Mouse (Mus musculus) kidney, adult 2 months (tissue): ENCODE measurements at regions not wholly inside any gene's neighbourhood (a gene's known extent, or its start where the extent isn't known, plus 50 kb on each side); places are given as distances from the start of the nearest gene placed in this dataset.
A peak's percentile ranks its signal among the peaks of the same experiment; 100 is the strongest.

Experiments used
- DNase-seq: peaks from one replicate; pipeline ENCODE4 v3.0.0; 2021
- H3K27ac ChIP-seq: fragments of 200-500 bp; 2 replicates; pipeline ENCODE4 v1.5.1; 2012; ENCODE audit warnings: low read depth, low read length, control low read depth, inconsistent platforms; ENCODE audit not compliant: insufficient read depth
- H3K27me3 ChIP-seq: fragments of 200-500 bp; replicated peaks from 2 replicates; pipeline ENCODE4 v1.6.1; 2012; ENCODE audit warnings: mild to moderate bottlenecking, moderate library complexity, low read length, inconsistent platforms; ENCODE audit not compliant: control insufficient read depth, insufficient read depth
- H3K36me3 ChIP-seq: fragments of 200-500 bp; 2 replicates; pipeline ENCODE4 v1.6.1; 2012; ENCODE audit warnings: mild to moderate bottlenecking, moderate library complexity, low read length, inconsistent platforms; ENCODE audit not compliant: control insufficient read depth, insufficient read depth
- H3K4me1 ChIP-seq: fragments of 200-500 bp; 2 replicates; pipeline ENCODE4 v1.6.1; 2011; ENCODE audit warnings: low read length; ENCODE audit not compliant: control insufficient read depth, insufficient read depth
- H3K4me3 ChIP-seq: fragments of 200-500 bp; 2 replicates; pipeline ENCODE4 v1.5.1; 2011; ENCODE audit warnings: mild to moderate bottlenecking, low read depth, low read length, control low read depth; ENCODE audit not compliant: insufficient read depth
- CTCF ChIP-seq: fragments of 200-500 bp; conservative IDR thresholded peaks from 2 replicates; pipeline ENCODE4 v1.5.1; 2011; ENCODE audit warnings: low read depth, mild to moderate bottlenecking, control low read depth, low read length, moderate library complexity, mixed read lengths; ENCODE audit not compliant: insufficient read depth, insufficient read length
- POLR2A ChIP-seq: fragments of 200-500 bp; IDR thresholded peaks from one replicate; pipeline ENCODE4 v1.6.1; 2011; ENCODE audit warnings: low read depth, low read length, control low read depth
- WGBS: fragments of 180-500 bp; shearing (Covaris S2); methylation state at CpG from one replicate; pipeline ENCODE4 v1.1.7; 2018; 5-methylcytosine and 5-hydroxymethylcytosine counted together

- DNase-seq, result no peak
- Histone ChIP-seq H3K27me3 (no peaks in the 10 kb centered on the region), H3K36me3 (no peaks in the 10 kb centered on the region), H3K4me3 (no peak overlapping the region), H3K4me1 (no peaks in the 10 kb centered on the region), H3K27ac (no peak overlapping the region)
- 34% methylated on average over 4 of the region's 4 CpGs for WGBS
- no peak for TF ChIP-seq POLR2A
- no peak for TF ChIP-seq CTCF
Measured at GRCm38 (mm10) chr8:28171456-28171855, 724.0 kb downstream of the Poteg start.

GRCm38 (mm10) chr8:28195943-28196342 lies 748.5 kb downstream of the Poteg start:
- Histone ChIP-seq H3K4me3 (no peak overlapping the region), H3K4me1 (no peaks in the 10 kb centered on the region), H3K36me3 (no peaks in the 10 kb centered on the region), H3K27ac (no peak overlapping the region), H3K27me3 (no peaks in the 10 kb centered on the region)
- 4% methylated on average over 1 of the region's 1 CpGs for WGBS
- TF ChIP-seq POLR2A (no peak), CTCF (no peak)
- peak; percentile 6 for DNase-seq

DNA sequence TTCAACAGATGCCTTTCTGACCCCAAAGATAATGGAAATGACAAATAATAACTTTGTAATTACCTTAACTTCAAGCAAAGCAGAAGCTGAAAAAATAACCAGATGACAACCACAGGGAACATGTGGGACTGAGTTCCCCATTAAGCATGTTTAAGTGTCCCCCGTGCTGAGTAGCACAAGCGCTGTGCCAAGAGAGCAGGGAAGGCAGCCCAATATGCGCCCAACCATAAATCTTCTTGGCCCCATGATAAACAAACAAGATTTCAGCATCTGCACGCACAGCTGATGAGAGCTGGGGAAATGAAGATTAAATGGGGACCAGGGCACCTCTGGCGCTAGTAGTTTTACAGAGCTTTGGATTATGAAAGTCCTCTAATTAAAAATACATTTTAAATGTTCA lies 788.1 kb downstream of the Poteg start:
- H3K36me3 ChIP-seq, result no peaks in the 10 kb centered on the region
- H3K4me3 ChIP-seq, result no peak overlapping the region
- no peaks in the 10 kb centered on the region for H3K4me1 ChIP-seq
- whole genome bisulfite sequencing, result 46% methylated on average over 5 of the region's 5 CpGs
- no peaks in the 10 kb centered on the region for H3K27me3 ChIP-seq
- TF ChIP-seq CTCF, result no peak
- TF ChIP-seq POLR2A, result no peak
- H3K27ac ChIP-seq, result no peak overlapping the region
- DNase-seq, result no peak

GRCm38 (mm10) chr8:28239411-28239810 lies 791.9 kb downstream of the Poteg start:
- Histone ChIP-seq H3K36me3 (no peaks in the 10 kb centered on the region), H3K27ac (no peak overlapping the region), H3K4me1 (no peaks in the 10 kb centered on the region), H3K27me3 (no peaks in the 10 kb centered on the region), H3K4me3 (no peak overlapping the region)
- no peak for TF ChIP-seq CTCF
- no peak for TF ChIP-seq POLR2A
- 59% methylated on average over 7 of the region's 7 CpGs for WGBS
- DNase-seq, result no peak

GRCm38 (mm10) chr8:28252399-28253240 lies 805.1 kb downstream of the Poteg start:
- DNase-seq, result no peak
- TF ChIP-seq POLR2A, result no peak
- no peak overlapping the region for H3K27ac ChIP-seq
- no peak overlapping the region for H3K4me3 ChIP-seq
- H3K36me3 ChIP-seq, result no peaks in the 10 kb centered on the region
- H3K27me3 ChIP-seq, result no peaks in the 10 kb centered on the region
- WGBS, result 75% methylated on average over 9 of the region's 9 CpGs
- no peaks in the 10 kb centered on the region for H3K4me1 ChIP-seq

DNA sequence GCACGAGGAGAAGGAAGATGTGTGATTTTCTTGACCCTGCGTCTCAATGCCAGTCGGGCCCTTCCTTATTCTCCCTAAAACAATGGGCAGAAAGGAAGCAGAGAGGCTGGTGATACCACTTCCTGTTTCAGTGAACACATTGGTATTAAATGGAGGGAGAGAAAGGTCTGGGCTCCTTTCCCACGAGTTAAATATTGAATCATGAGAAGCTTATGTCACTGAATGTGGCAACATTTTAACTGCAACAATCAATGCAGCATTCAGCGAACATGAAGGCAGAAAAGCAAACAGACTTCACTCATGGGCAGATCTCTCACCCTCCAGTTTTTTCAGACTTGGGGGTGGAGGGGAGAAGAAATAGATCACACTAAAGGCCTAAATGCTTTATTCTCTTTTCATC lies 819.8 kb downstream of the Poteg start:
- TF ChIP-seq CTCF (no peak), POLR2A (no peak)
- H3K4me3 ChIP-seq, result no peak overlapping the region
- no peaks in the 10 kb centered on the region for H3K4me1 ChIP-seq
- H3K27ac ChIP-seq, result no peak overlapping the region
- no peaks in the 10 kb centered on the region for H3K36me3 ChIP-seq
- no peak for DNase-seq
- 60% methylated on average over 5 of the region's 5 CpGs for WGBS
- no peaks in the 10 kb centered on the region for H3K27me3 ChIP-seq

- Histone ChIP-seq H3K27me3 (no peaks in the 10 kb centered on the region), H3K36me3 (no peaks in the 10 kb centered on the region), H3K27ac (no peak overlapping the region), H3K4me1 (no peaks in the 10 kb centered on the region), H3K4me3 (no peak overlapping the region)
- TF ChIP-seq CTCF, result no peak
- TF ChIP-seq POLR2A, result no peak
- no peak for DNase-seq
- 47% methylated on average over 2 of the region's 2 CpGs for WGBS
Measured at GRCm38 (mm10) chr8:28284257-28284656, 836.8 kb downstream of the Poteg start.
